Mouse (Mus musculus) liver, adult (tissue): ENCODE data around the gene Arhgef33.

Source experiments
- GATA4 ChIP-seq: IDR thresholded peaks from 2 replicates; pipeline ENCODE4 v1.6.1; 2014; ENCODE audit warnings: mild to moderate bottlenecking, low read length; ENCODE audit not compliant: insufficient replicate concordance

The Arhgef33 gene

GRCm38 (mm10) chr17:80398243-80398642 lies 91.0 kb downstream of the Arhgef33 start:
- no peak for TF ChIP-seq GATA4

- TF ChIP-seq GATA4 = no peak
These were observed 104.0 kb downstream of the Arhgef33 start for GRCm38 (mm10) chr17:80411182-80411581.

- no peak for TF ChIP-seq GATA4
These were observed 111.5 kb downstream of the Arhgef33 start for GRCm38 (mm10) chr17:80418572-80419210.

- no peak for TF ChIP-seq GATA4
These were observed 113.8 kb downstream of the Arhgef33 start for GRCm38 (mm10) chr17:80420998-80421397.

- TF ChIP-seq GATA4 = no peak
These were observed 119.0 kb downstream of the Arhgef33 start for GRCm38 (mm10) chr17:80426171-80426570.

GRCm38 (mm10) chr17:80426901-80427300 lies 119.7 kb downstream of the Arhgef33 start:
- no peak for TF ChIP-seq GATA4

- TF ChIP-seq GATA4 = no peak
These were observed 120.8 kb downstream of the Arhgef33 start for GRCm38 (mm10) chr17:80427966-80428365.

- no peak for TF ChIP-seq GATA4
These were observed 124.8 kb downstream of the Arhgef33 start for GRCm38 (mm10) chr17:80431997-80432396.

- TF ChIP-seq GATA4 = no peak
These were observed 127.2 kb downstream of the Arhgef33 start for GRCm38 (mm10) chr17:80434430-80434829.

- no peak for TF ChIP-seq GATA4
These were observed 128.5 kb downstream of the Arhgef33 start for GRCm38 (mm10) chr17:80435680-80436079.

- no peak for TF ChIP-seq GATA4
These were observed 138.2 kb downstream of the Arhgef33 start for GRCm38 (mm10) chr17:80445433-80445832.

GRCm38 (mm10) chr17:80446470-80446869 lies 139.3 kb downstream of the Arhgef33 start:
- no peak for TF ChIP-seq GATA4
